In genomic region chr10:43539746-43540310, GRCm38 (mm10) we compare ENCODE assay signal across 8 mouse cellular contexts. TPM values are rescaled to one million over a fixed set of nuclear protein-coding genes. Genes with fewer than 3 reads are reported as not detected.
DNase-seq lines count a peak whose midpoint lies in the region; ATAC-seq and TF ChIP-seq lines count a peak whose summit lies in the region.

No protein-coding gene starts in this region.

- peak overlapping the region; percentile 91 for H3K9ac ChIP-seq in midbrain, embryonic 11.5 days (ENCODE audit: low read length)

- no peak for ATAC-seq in midbrain, embryonic 11.5 days (ENCODE audit: low FRiP score)

- TF ChIP-seq CTCF in layer of hippocampus, adult 2 months (conservative IDR thresholded peaks at IDR 0.05), result no peak

- DNase-seq in layer of hippocampus, adult 2 months (ENCODE audit: low spot score in 2 of 2), result no peak
- DNase-seq in layer of hippocampus, postnatal 10 days (ENCODE audit: low spot score in 2 of 2), result no peak
- DNase-seq in hindbrain, embryonic 10.5 days (ENCODE audit: low spot score), result no peak
- no peak for DNase-seq in midbrain, embryonic 11.5 days (ENCODE audit: low spot score, missing footprints)
- no peak for DNase-seq in layer of hippocampus, adult 8-10 months (ENCODE audit: low spot score in 2 of 2)
- DNase-seq in left cerebral cortex, adult 11 months (ENCODE audit: low spot score), result no peak
- DNase-seq in gastrocnemius, adult 8-10 months (ENCODE audit: low spot score in 2 of 2), result no peak

- peak overlapping the region; percentile 72 for H3K4me2 ChIP-seq in midbrain, embryonic 11.5 days

- peaks cover 6% of the 10 kb centered on the region; the same call in 1 of the 2 replicates for H3K4me1 ChIP-seq in brown adipose tissue, adult 24 weeks (ENCODE audit: control insufficient read depth, insufficient read depth, insufficient read length, low read length)
- H3K4me1 ChIP-seq in hindbrain, embryonic 10.5 days (replicated peaks), result peaks cover 15% of the 10 kb centered on the region
- H3K4me1 ChIP-seq in midbrain, embryonic 11.5 days (ENCODE audit: control insufficient read depth, insufficient read depth, low read length), result peaks cover 8% of the 10 kb centered on the region

- H3K27me3 ChIP-seq in hindbrain, embryonic 10.5 days (ENCODE audit: insufficient read depth, poor library complexity, severe bottlenecking), result no peaks in the 10 kb centered on the region
- H3K27me3 ChIP-seq in midbrain, embryonic 11.5 days (ENCODE audit: control insufficient read depth, insufficient read depth, low read length), result no peaks in the 10 kb centered on the region

- H3K36me3 ChIP-seq in hindbrain, embryonic 10.5 days, result peaks cover 18% of the 10 kb centered on the region
- no peaks in the 10 kb centered on the region; the same call in 1 of the 2 replicates for H3K36me3 ChIP-seq in midbrain, embryonic 11.5 days (ENCODE audit: control insufficient read depth, insufficient read depth, low read length)

- H3K4me3 ChIP-seq in layer of hippocampus, adult 2 months, result peak overlapping the region; percentile 90
- peak overlapping the region; percentile 79 for H3K4me3 ChIP-seq in brown adipose tissue, adult 24 weeks (ENCODE audit: insufficient read depth, low read depth, low read length)
- peak overlapping the region; percentile 75 for H3K4me3 ChIP-seq in hindbrain, embryonic 10.5 days
- peak overlapping the region; percentile 90 for H3K4me3 ChIP-seq in midbrain, embryonic 11.5 days (ENCODE audit: low read depth, low read length)

- WGBS in hindbrain, embryonic 10.5 days, result 27% methylated on average over 12 of the region's 12 CpGs
- WGBS in midbrain, embryonic 11.5 days, result 28% methylated on average over 12 of the region's 12 CpGs

- peak overlapping the region; percentile 93 for H3K27ac ChIP-seq in layer of hippocampus, adult 2 months
- H3K27ac ChIP-seq in brown adipose tissue, adult 24 weeks (replicated peaks; ENCODE audit: low read depth, low read length), result peak overlapping the region; percentile 82
- H3K27ac ChIP-seq in hindbrain, embryonic 10.5 days, result peak overlapping the region; percentile 93
- no peak overlapping the region for H3K27ac ChIP-seq in midbrain, embryonic 11.5 days (ENCODE audit: low read depth, low read length)

- H3K9me3 ChIP-seq in hindbrain, embryonic 10.5 days, result no peaks in the 10 kb centered on the region
- no peaks in the 10 kb centered on the region for H3K9me3 ChIP-seq in midbrain, embryonic 11.5 days (ENCODE audit: control insufficient read depth, low read length)

RNA-seq across cellular contexts. Expression of gene 1700021F05Rik, which starts 1.0 kb away (rescaled TPM):
- total RNA-seq in layer of hippocampus, adult 2 months (2021), result 10 to 100 TPM; 41.3 to 44.9 TPM
- 10 to 100 TPM; 49.2 to 52.0 TPM for total RNA-seq in layer of hippocampus, postnatal 10 days (2021)
- polyA plus RNA-seq in brown adipose tissue, adult 24 weeks (2012; ENCODE audit: insufficient read depth, insufficient read length, missing spikeins), result 179 and 251 TPM in 2 replicates
- 61.7 and 62.1 TPM in 2 replicates for polyA plus RNA-seq in hindbrain, embryonic 10.5 days (2016; fragmentation: Nextera tagmentation; extraction: Ambion mirVana)
- 68.9 and 75.0 TPM in 2 replicates for polyA plus RNA-seq in midbrain, embryonic 11.5 days (2014; fragmentation: Nextera tagmentation; extraction: Ambion mirVana)
- 10 to 100 TPM; 33.9 to 44.5 (median 41.1) TPM for total RNA-seq in layer of hippocampus, adult 8-10 months (2022)
- 10 to 100 TPM; 79.7 to 88.8 (median 82.2) TPM for total RNA-seq in gastrocnemius, adult 8-10 months (2022)

RNA-seq across cellular contexts. Expression of gene Gm9803, which starts 15.9 kb away (rescaled TPM):
- 10 to 100 TPM; 12.5 to 12.7 TPM for total RNA-seq in layer of hippocampus, adult 2 months (2021)
- 1 to 10 TPM in 1 of 2 experiments, not detected in 1; 4.1 TPM for total RNA-seq in layer of hippocampus, postnatal 10 days (2021)
- 126 and 149 TPM in 2 replicates for polyA plus RNA-seq in brown adipose tissue, adult 24 weeks (2012; ENCODE audit: insufficient read depth, insufficient read length, missing spikeins)
- 9.1 and 11.8 TPM in 2 replicates for polyA plus RNA-seq in hindbrain, embryonic 10.5 days (2016; fragmentation: Nextera tagmentation; extraction: Ambion mirVana)
- 14.7 and 15.9 TPM in 2 replicates for polyA plus RNA-seq in midbrain, embryonic 11.5 days (2014; fragmentation: Nextera tagmentation; extraction: Ambion mirVana)
- 10 to 100 TPM in 2 of 4 experiments, 1 to 10 TPM in 2; 6.6 to 17.1 (median 11.8) TPM for total RNA-seq in layer of hippocampus, adult 8-10 months (2022)
- 10 to 100 TPM in 1 of 4 experiments, 1 to 10 TPM in 1, not detected in 2; 9.8 to 13.6 TPM for total RNA-seq in gastrocnemius, adult 8-10 months (2022)

RNA-seq across cellular contexts. Expression of gene Cd24a, which starts 38.3 kb away (rescaled TPM):
- 10 to 100 TPM in 1 of 2 experiments, 1 to 10 TPM in 1; 7.3 to 10.2 TPM for total RNA-seq in layer of hippocampus, adult 2 months (2021)
- 100 to 1,000 TPM; 112 to 116 TPM for total RNA-seq in layer of hippocampus, postnatal 10 days (2021)
- polyA plus RNA-seq in brown adipose tissue, adult 24 weeks (2012; ENCODE audit: insufficient read depth, insufficient read length, missing spikeins), result 7.4 and 12.5 TPM in 2 replicates
- polyA plus RNA-seq in hindbrain, embryonic 10.5 days (2016; fragmentation: Nextera tagmentation; extraction: Ambion mirVana), result 344 and 448 TPM in 2 replicates
- 516 and 568 TPM in 2 replicates for polyA plus RNA-seq in midbrain, embryonic 11.5 days (2014; fragmentation: Nextera tagmentation; extraction: Ambion mirVana)
- total RNA-seq in layer of hippocampus, adult 8-10 months (2022), result 10 to 100 TPM in 3 of 4 experiments, 1 to 10 TPM in 1; 7.3 to 13.6 (median 12.1) TPM
- total RNA-seq in gastrocnemius, adult 8-10 months (2022), result 100 to 1,000 TPM; 187 to 252 (median 190) TPM

Comparison
In these comparisons a context has a peak if more than half of its experiments do, and no peak if none do; other contexts are left out.
1. RNA of gene Cd24a, which starts 38.3 kb away (total RNA-seq): 187 to 252 TPM in gastrocnemius, adult 8-10 months and 112 to 116 TPM in layer of hippocampus, postnatal 10 days; 7.3 to 13.6 TPM in layer of hippocampus, adult 8-10 months and 7.3 to 10.2 TPM in layer of hippocampus, adult 2 months; every median in the first group is over 4 times any median in the second.
2. Peak in every context shown above with its lines, with median percentiles within 50 percentile points of each other: H3K4me3 ChIP-seq.